Mouse (Mus musculus): ENCODE results near the gene Asxl1.

The Asxl1 gene

DNA sequence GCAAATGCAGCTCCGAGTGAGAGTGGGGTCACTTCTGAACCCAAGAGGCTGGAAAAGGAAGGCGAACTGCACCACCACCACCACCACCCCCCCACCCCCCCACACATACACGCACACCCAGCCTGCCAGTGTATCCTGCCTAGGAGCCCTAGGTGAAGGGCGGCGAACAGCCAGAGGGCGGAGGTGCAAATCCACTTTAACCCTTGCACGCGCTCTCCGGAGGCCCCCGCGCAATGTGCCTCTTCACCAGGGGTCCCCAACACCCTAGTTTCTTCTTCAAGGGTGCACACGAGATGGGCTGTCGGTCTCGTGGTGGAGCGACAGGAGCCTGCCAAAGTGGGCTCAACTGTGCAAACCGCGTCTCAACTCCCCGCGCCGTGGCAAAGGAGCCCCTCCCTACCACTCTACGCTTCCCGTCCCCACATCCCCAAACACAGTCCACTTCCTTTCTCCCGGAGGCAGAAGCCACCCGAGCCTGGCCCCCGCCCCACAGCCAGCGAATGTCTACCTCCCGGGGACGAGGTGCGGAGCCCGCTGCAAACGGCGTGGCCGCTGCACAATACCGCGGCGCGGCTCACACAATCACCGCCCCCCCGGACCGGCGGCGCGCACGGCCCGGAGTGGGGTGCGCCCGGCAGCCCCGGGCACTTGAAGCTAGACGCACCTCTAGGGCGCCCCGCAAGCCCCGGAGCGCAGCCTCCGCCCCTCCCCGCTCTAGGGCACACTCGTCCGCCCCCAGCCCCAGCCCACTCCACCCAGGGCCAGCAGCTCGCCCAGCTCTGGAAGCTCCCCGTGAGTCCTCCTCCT lies 98.0 kb downstream of the Asxl1 start:
- DNase-seq (ENCODE audit: low read depth, low spot score), result no peak

DNA sequence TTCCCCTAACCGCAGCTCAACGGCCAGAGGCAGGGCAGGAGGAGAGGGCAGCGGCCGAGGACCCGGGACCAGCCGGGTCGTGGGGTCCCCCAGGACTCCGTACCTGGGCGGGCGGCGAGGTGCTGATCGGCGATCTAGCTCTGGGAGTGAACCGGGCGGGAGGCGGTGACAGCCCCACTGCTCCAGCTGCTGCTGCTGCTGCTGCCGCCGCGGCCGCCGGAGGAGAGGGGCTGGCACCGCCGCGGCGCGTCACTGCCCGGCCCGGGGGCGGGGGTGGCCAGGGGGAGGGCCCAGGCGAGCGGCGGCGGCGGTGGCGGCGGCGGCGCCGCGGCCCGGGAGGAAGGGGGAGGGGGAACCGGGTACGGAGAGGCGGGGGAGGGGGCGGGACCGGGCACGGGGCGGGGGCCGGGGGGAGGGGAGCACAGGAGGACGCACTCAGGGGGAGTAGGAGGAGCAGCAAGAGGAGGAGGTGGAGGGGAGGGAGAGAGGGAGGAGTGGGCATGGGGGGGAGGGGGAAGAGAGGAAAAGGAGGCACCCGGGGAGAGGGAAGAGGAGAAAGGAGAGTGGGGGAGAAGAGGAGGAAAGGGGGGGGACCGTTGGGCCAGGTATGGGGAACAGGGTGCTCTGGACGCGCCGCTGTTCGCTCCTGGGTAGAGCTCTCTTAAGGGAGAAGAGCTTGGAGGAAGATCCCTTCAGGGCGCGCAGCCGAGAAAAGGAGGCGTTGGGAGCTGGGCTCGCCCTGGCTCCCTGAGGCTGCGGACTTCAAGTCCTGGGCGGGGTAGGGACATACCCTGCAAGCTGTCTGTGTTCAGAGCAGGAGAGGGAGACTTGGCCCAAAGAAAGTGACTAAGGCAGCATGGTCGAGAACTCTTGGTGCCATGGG lies 98.9 kb downstream of the Asxl1 start:
- peak; percentile 78 for DNase-seq (ENCODE audit: low read depth, low spot score)

DNA sequence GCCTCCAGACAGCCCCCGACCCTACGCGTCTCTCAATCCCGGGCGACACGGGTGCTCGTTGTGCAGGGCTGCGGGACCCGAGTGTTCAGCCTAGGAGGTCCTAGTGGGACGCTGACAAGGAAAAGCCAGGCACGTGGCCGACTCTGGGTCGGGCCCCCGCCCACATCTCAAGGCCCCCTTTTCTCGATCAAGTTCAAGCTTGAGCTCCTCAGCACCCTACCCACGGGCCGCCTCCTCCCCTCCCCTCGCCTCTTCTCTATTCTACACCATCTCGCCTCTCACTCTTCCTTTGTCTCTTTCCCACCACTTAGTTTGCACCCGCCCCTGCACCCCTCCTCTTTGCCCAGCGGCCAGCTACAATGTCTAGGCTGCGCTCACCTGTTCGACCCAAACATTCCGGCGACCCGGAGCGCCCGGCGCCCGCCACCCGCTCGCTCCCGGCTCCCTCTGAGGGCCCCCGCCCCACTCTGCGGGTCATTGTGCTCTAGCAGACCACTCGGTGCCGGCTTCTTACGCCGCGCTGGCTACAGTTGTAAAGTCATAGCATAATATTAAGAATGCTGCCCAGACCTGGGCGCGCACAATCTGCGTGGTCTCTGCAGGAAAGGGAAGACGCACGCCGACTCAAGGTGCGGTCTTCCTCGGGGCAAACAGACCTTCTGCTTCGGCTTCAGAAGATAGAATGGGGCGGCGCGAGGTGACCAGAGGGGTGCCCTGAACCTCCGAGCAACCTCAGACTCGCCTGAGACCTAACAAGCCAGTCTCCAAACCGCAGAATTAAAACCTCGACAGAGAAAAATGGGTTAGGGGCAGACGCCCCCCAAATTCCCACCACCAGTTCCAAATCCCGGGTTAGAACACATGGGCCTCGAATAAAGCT lies 99.7 kb downstream of the Asxl1 start:
- DNase-seq (ENCODE audit: low read depth, low spot score), result no peak

DNA sequence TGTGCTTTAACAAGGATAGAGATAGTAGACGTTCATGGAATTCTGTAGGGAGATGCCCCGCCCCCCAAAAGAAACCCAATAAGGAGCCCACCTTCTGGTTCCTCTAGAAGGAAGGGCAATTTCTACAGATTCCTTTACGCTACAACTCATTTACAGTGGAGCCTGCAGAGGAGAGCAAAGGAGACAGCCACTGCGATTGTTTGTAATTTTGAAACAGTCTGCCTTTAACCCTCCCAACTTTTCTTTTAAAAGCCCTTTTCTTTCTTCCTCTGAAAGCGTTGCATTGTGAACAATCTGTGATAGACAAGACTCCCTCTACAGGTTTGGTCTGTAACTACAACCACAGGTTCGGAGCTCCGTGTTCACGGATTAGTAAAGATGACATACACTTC lies 100.4 kb downstream of the Asxl1 start:
- peak; percentile 66 for DNase-seq (ENCODE audit: low read depth, low spot score)

DNA sequence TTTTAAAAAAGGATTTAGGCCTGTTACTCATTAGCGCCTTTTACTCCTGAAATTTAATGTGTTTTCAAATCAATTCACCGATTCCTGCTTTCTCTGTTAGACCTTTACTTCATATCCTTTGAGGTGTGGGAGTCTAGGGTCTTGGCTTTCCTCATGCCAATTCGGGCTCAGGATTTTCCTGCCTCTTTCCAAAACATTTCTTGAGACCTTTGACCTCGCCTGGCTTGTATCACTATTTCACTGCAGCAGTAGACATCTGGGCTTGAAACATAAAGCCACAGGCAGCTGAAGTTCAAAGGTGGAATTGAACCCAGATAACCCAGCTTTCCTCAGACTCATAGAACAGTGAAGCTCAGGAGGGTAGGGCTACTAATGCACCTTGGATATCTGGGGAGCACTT lies 100.8 kb downstream of the Asxl1 start:
- DNase-seq (ENCODE audit: low read depth, low spot score), result no peak

DNA sequence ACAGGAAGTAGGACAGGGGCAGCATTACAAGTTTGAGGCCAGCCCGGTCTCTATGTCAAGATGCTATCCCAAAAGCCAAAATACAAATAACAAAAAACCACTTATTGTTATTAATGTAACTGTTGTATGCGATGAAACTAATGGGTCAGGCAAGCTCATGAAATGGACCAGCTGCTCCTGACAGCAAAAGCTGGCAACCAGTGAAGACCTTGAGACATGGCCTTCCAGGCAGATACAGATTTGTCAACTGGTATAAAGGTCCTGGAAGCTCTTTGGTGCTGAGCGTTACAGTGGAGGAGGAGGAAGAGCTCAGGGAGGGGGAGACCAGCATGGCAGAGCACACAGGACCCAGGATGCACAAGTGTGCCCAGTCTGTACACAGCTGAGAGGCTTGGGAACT lies 102.1 kb downstream of the Asxl1 start:
- DNase-seq (ENCODE audit: low read depth, low spot score), result no peak

DNA sequence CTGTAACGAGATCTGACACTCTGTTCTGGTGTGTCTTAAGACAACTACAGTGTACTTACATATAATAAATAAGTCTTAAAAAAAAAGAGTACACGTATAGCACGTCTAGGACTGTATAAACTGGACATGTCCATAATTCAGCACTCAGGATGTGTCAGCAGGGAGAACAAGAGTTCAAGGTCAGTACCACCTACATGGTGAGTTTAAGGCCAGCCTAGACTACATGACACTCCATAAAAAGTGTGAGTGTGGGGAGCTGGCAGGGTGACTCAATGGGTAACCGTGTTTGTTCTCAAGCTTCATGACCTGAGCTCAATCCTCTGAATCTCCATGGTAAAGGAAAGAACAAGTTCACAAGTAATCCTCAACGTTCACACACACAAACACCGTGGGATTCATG lies 102.9 kb downstream of the Asxl1 start:
- DNase-seq (ENCODE audit: low read depth, low spot score), result no peak
